Mouse (Mus musculus) spleen, adult 2 months (tissue): Measurements from ENCODE around the gene Gm20388.

ENCODE experiments used
- CTCF ChIP-seq: fragments of 200-500 bp; IDR thresholded peaks from 2 replicates; pipeline ENCODE4 v1.5.1; 2011; ENCODE audit warnings: mild to moderate bottlenecking, inconsistent platforms; ENCODE audit not compliant: insufficient read depth, insufficient read length, insufficient replicate concordance; ENCODE audit errors: extremely low read depth
- POLR2A ChIP-seq: fragments of 200-500 bp; IDR thresholded peaks from 2 replicates; pipeline ENCODE4 v1.6.1; 2011; ENCODE audit warnings: low read depth, low read length, inconsistent platforms

- no peak for TF ChIP-seq POLR2A
- no peak for TF ChIP-seq CTCF
These were observed 4346.2 kb downstream of the Gm20388 start for GRCm38 (mm10) chr8:124256841-124257240.
